Mouse (Mus musculus): ENCODE measurements around the gene Lrrc23.
"Not testable (repeated sequence)": the region's sequence is repeated elsewhere in the genome, so short reads cannot be mapped to it uniquely, and the experiment has no call there.

DNA sequence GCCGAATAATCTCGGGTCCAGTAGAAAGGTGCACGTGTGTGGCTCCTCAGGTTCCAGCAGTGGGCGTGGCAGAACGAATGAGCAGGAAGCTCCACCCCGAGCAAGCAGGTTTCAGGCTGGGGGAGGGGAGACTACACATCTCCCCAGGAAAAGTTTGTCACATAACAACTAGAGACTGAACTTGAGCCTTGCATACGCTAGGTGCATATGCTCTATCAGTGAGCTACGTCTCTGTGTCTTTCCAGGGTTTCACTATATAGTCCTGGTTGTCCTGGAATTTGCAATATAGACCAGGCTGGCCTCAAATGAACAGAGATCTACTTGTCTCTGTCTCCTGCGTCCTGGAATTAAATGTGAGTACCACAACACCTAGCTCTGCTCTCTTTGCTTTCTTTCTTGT lies 22.9 kb upstream of the Lrrc23 start:
- TF ChIP-seq CTCF (IDR thresholded peaks at IDR 0.05; ENCODE audit: borderline replicate concordance, extremely low read depth, insufficient read depth, insufficient read length); POLR2A (IDR thresholded peaks at IDR 0.05; ENCODE audit: borderline replicate concordance, extremely low read depth, insufficient read depth, insufficient read length, poor library complexity, severe bottlenecking): not testable (repeated sequence)

All from brain, embryonic 14.5 days (tissue).